Mouse (Mus musculus): Measurements from ENCODE around the gene Hebp1. TPM values are rescaled to one million over a fixed set of nuclear protein-coding genes. Genes with fewer than 3 reads are reported as not detected.

The Hebp1 gene
- polyA plus RNA-seq, 1 experiment = 53.8 TPM

- Histone ChIP-seq H3K27me3 (ENCODE audit: control insufficient read depth, insufficient read depth, low read length) (no peaks in the 10 kb centered on the region), H3K27ac (ENCODE audit: insufficient read depth, low read length) (no peak overlapping the region), H3K4me3 (ENCODE audit: extremely low read depth, insufficient read depth, insufficient read length) (no peak overlapping the region), H3K36me3 (ENCODE audit: control insufficient read depth, insufficient read depth, low read length) (no peaks in the 10 kb centered on the region), H3K4me1 (ENCODE audit: control insufficient read depth, insufficient read depth, insufficient read length) (no peaks in the 10 kb centered on the region)
- WGBS = 92% methylated on average over 4 of the region's 4 CpGs
- TF ChIP-seq POLR2A (IDR thresholded peaks at IDR 0.05; ENCODE audit: low read depth, low read length) = no peak
- no peak for TF ChIP-seq CTCF (IDR thresholded peaks at IDR 0.05; ENCODE audit: extremely low read depth, insufficient read depth, insufficient read length, insufficient replicate concordance)
- no peak for DNase-seq (ENCODE audit: low read depth in 1 of 2, low spot score in 2 of 2)
Observed at GRCm38 (mm10) chr6:135090661-135091060, 107.2 kb downstream of the Hebp1 start.

DNA sequence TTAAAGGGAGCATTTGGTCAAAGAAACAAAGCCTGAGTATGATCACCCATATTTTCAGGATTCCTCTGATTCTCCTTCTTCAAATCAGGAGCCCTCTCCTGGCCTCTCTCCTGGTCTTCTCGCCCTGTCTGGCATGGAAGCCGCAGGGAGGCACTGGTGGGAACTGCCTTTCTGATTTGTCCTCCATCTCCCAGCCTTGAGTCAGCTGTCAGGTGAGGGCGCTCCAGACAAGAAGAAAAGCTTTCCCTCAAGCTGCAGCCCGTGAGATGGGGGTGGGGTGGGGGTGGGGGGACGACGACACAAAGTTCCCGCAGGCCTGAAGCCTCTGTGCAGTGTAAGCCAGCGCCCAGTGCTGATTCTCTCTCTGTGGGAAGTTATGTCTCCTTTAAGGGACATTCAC lies 108.0 kb downstream of the Hebp1 start:
- Histone ChIP-seq H3K36me3 (ENCODE audit: control insufficient read depth, insufficient read depth, low read length) (no peaks in the 10 kb centered on the region), H3K4me3 (ENCODE audit: extremely low read depth, insufficient read depth, insufficient read length) (no peak overlapping the region), H3K27me3 (ENCODE audit: control insufficient read depth, insufficient read depth, low read length) (no peaks in the 10 kb centered on the region), H3K4me1 (ENCODE audit: control insufficient read depth, insufficient read depth, insufficient read length) (no peaks in the 10 kb centered on the region), H3K27ac (ENCODE audit: insufficient read depth, low read length) (no peak overlapping the region)
- 71% methylated on average over 8 of the region's 8 CpGs for WGBS
- DNase-seq (ENCODE audit: low read depth in 1 of 2, low spot score in 2 of 2) = no peak
- TF ChIP-seq CTCF (IDR thresholded peaks at IDR 0.05; ENCODE audit: extremely low read depth, insufficient read depth, insufficient read length, insufficient replicate concordance) = no peak
- TF ChIP-seq POLR2A (IDR thresholded peaks at IDR 0.05; ENCODE audit: low read depth, low read length) = no peak

DNA sequence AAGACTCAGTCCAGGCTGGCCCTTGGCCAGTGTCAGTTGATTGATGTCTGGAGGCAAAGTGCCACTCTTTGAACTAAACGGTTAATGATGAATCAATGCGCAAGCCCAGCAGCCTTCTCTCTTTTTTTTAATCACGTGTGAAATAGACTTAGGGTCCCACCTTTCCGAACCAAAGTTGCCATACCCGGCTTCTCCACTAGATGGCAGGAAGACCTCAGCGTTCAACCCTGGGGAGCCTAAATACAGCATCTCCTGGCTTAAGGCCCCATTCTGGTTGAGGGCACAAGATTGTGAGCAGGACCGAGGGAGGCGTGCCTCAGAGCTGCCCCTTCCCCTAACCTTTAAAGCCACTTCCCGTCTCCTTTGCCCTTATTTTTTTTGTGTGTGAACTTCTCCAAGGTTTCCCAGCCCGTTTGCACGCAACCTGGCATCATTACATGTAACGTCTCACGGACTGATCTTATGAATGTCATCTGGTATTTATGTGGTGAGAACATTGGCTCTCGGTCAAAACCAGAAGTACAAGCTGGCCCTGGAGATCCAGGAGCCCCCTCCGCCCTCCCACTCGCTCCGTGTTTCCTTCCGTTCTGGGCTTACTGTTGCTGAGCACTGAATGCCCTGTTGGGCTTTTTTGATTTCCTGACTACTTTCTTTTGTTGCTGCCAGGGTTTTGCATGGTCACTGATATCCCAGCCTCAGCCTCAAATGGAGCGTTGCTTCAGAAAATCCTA lies 109.9 kb downstream of the Hebp1 start:
- WGBS = 9% methylated on average over 19 of the region's 19 CpGs
- peak; percentile 42 to 51 for DNase-seq (ENCODE audit: low read depth in 1 of 2, low spot score in 2 of 2)
- Histone ChIP-seq H3K36me3 (ENCODE audit: control insufficient read depth, insufficient read depth, low read length) (no peaks in the 10 kb centered on the region), H3K27ac (ENCODE audit: insufficient read depth, low read length) (no peak overlapping the region), H3K4me3 (ENCODE audit: extremely low read depth, insufficient read depth, insufficient read length) (no peak overlapping the region; the same call in 1 of the 2 replicates), H3K27me3 (ENCODE audit: control insufficient read depth, insufficient read depth, low read length) (no peaks in the 10 kb centered on the region), H3K4me1 (ENCODE audit: control insufficient read depth, insufficient read depth, insufficient read length) (no peaks in the 10 kb centered on the region)
- TF ChIP-seq POLR2A (IDR thresholded peaks at IDR 0.05; ENCODE audit: low read depth, low read length) (no peak), CTCF (IDR thresholded peaks at IDR 0.05; ENCODE audit: extremely low read depth, insufficient read depth, insufficient read length, insufficient replicate concordance) (peak; percentile 78; the same call in 1 of the 2 replicates)

Other genes with a start within 250 kb of the Hebp1 start
- 1.1 TPM in 2 replicates for gene Apold1, start 216.3 kb downstream of the Hebp1 start, polyA plus RNA-seq (2012; rRNA removed)
- 32.3 and 34.6 TPM in 2 replicates for gene Ddx47, start 186.4 kb downstream of the Hebp1 start, polyA plus RNA-seq (2012; rRNA removed)
- gene Gprc5a, start 132.4 kb downstream of the Hebp1 start, polyA plus RNA-seq (2012; rRNA removed) = 0.21 TPM in 2 replicates
- 0.09 and 0.25 TPM in 2 replicates for gene Gprc5d, start 79.7 kb downstream of the Hebp1 start, polyA plus RNA-seq (2012; rRNA removed)
- gene Fam234b, start within 50 bp of the Hebp1 start, polyA plus RNA-seq (2012; rRNA removed) = 13.5 and 16.3 TPM in 2 replicates
- gene Gsg1, start 56.3 kb upstream of the Hebp1 start, polyA plus RNA-seq (2012; rRNA removed) = 0.83 and 1.1 TPM in 2 replicates
- gene Pbp2, start 112.4 kb upstream of the Hebp1 start, polyA plus RNA-seq (2012; rRNA removed) = not detected in 2 replicates
- 10.5 and 18.1 TPM in 2 replicates for gene Emp1, start 164.5 kb upstream of the Hebp1 start, polyA plus RNA-seq (2012; rRNA removed)

Measured in spleen, adult 2 months (tissue).